8 mouse cellular contexts compared by ENCODE assay signal in genomic region chr5:65435806-65436561, GRCm38 (mm10). TPM values are rescaled to one million over a fixed set of nuclear protein-coding genes. Genes with fewer than 3 reads are reported as not detected.
DNase-seq lines count a peak whose midpoint lies in the region; ATAC-seq and TF ChIP-seq lines count a peak whose summit lies in the region.

Gene Ugdh (minus strand): TSS chr5:65435949.

- intact Hi-C loops in heart, postnatal 25 days (cut with DNase I): loop anchor here (2.0 to 5.0 kb wide), 3 partner anchors 41 to 101 kb away; partner anchors contain the start of genes Gm43552, Smim14 and Ube2k

- ATAC-seq in forebrain, embryonic 15.5 days (replicated peaks): peak; percentile 98
- ATAC-seq in neutrophil, adult 5-6 weeks (ENCODE audit: extremely low read depth, insufficient number of reproducible peaks, low FRiP score, poor library complexity, severe bottlenecking): peak; percentile 96

- peaks cover 14% of the 10 kb centered on the region for H3K4me1 ChIP-seq in forebrain, embryonic 15.5 days
- 0 out of 2 replicates have a peak, but pooled peaks cover 3% of the 10 kb centered on the region for H3K4me1 ChIP-seq in lung, adult 2 months (ENCODE audit: control insufficient read depth, insufficient read depth, low read length)

- TF ChIP-seq CTCF in lung, adult 2 months (IDR thresholded peaks at IDR 0.05; ENCODE audit: insufficient read depth, low read length): no peak

- no peaks in the 10 kb centered on the region for H3K27me3 ChIP-seq in forebrain, embryonic 15.5 days

- under 1% methylated on average over 51 of the region's 51 CpGs for WGBS in forebrain, embryonic 15.5 days
- WGBS in lung, adult 2 months: under 1% methylated on average over 51 of the region's 51 CpGs

- H3K4me2 ChIP-seq in forebrain, embryonic 15.5 days (replicated peaks): peak within 1 kb of the TSS; percentile 86

- TF ChIP-seq POLR2A in lung, adult 2 months (IDR thresholded peaks at IDR 0.05; ENCODE audit: borderline replicate concordance, extremely low read depth, low read depth, low read length): peak; percentile 98

- no peaks in the 10 kb centered on the region for H3K36me3 ChIP-seq in forebrain, embryonic 15.5 days

- peak; percentile 97 for DNase-seq in ES-CJ7 (ENCODE audit: low read depth, low spot score)
- peak; percentile 97 for DNase-seq in cerebellum, adult 11 months
- peak; percentile 99 for DNase-seq in heart, postnatal 25 days (ENCODE audit: low spot score)
- peak; percentile 94 to 98 for DNase-seq in layer of hippocampus, adult 18-20 months (ENCODE audit: low spot score in 2 of 2)
- peak; percentile 95 for DNase-seq in lung, adult 2 months
- DNase-seq in thymus, adult 18-20 months: peak; percentile 93 to 98

- H3K9me3 ChIP-seq in forebrain, embryonic 15.5 days: no peaks in the 10 kb centered on the region

- H3K27ac ChIP-seq in forebrain, embryonic 15.5 days (replicated peaks): peak within 1 kb of the TSS; percentile 79

- H3K9ac ChIP-seq in forebrain, embryonic 15.5 days (replicated peaks): peak within 1 kb of the TSS; percentile 87

- peak within 1 kb of the TSS; percentile 84 for H3K4me3 ChIP-seq in forebrain, embryonic 15.5 days
- peak within 1 kb of the TSS; percentile 80 for H3K4me3 ChIP-seq in lung, adult 2 months (replicated peaks; ENCODE audit: extremely low read depth, low read depth, low read length)

RNA-seq across cellular contexts. Expression of gene Ugdh, which starts in this region (rescaled TPM):
- polyA plus RNA-seq in forebrain, embryonic 15.5 days (2015; fragmentation: Nextera tagmentation; extraction: Ambion mirVana): 60.4 and 60.7 TPM in 2 replicates
- 10 to 100 TPM; 16.7 to 17.8 TPM for total RNA-seq in heart, postnatal 25 days (2021)
- total RNA-seq in layer of hippocampus, adult 18-20 months (2021): 10 to 100 TPM; 30.1 to 33.5 TPM
- 8.7 and 12.2 TPM in 2 replicates for polyA plus RNA-seq in lung, adult 2 months (2012; rRNA removed)
- 30.3 and 45.6 TPM in 2 replicates for total RNA-seq in neutrophil, adult 5-6 weeks (2017)

Comparison
In these comparisons a context has a peak if more than half of its experiments do, and no peak if none do; other contexts are left out.
1. Peak in every context shown above with its lines: DNase-seq, ATAC-seq, H3K4me3 ChIP-seq and H3K27ac ChIP-seq.